Mouse (Mus musculus) thymus, adult 2 months (tissue): ENCODE measurements around the gene Cd63.

Source experiments
- CTCF ChIP-seq: fragments of 200-500 bp; IDR thresholded peaks from 2 replicates; pipeline ENCODE4 v1.5.1; 2012; ENCODE audit warnings: mild to moderate bottlenecking, control low read depth, low read length, moderate library complexity, borderline replicate concordance; ENCODE audit not compliant: control insufficient read depth, poor library complexity, insufficient read depth; ENCODE audit errors: extremely low read depth
- POLR2A ChIP-seq: fragments of 200-500 bp; IDR thresholded peaks from 2 replicates; pipeline ENCODE4 v1.6.1; 2012; ENCODE audit warnings: mild to moderate bottlenecking, low read length, control low read depth, moderate library complexity; ENCODE audit not compliant: control insufficient read depth, poor library complexity, insufficient read depth; ENCODE audit errors: extremely low read depth

DNA sequence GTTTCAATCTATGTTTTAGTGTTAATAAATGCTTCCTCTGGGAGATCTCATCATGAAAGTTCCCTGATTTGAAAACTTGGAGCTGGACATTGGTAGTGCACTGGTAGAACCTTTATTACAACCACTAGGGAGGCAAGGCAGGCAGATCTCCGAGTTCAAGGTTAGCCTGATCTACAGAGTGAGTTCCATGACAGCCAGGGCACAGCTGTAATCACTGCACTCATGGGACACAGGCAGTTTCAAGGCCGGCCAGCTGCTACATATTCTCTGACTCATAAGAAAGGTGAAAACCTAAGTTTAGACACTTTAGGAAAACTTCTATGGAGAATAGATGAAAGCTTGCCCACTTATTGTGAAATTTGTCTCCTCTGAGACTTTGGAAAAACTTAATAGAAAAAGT lies 22.0 kb upstream of the Cd63 start:
- no peak for TF ChIP-seq POLR2A
- TF ChIP-seq CTCF = no peak
